Mouse (Mus musculus) heart, postnatal 0 days (tissue): ENCODE measurements around the gene Pon2.

Source experiments
- CTCF ChIP-seq: IDR thresholded peaks from 2 replicates; pipeline ENCODE4 v1.5.1; 2016; ENCODE audit warnings: antibody characterized with exemption, control low read depth, low read depth
- EP300 ChIP-seq: IDR thresholded peaks from 2 replicates; pipeline ENCODE4 v1.6.1; 2016; ENCODE audit warnings: antibody characterized with exemption, low read depth

- TF ChIP-seq CTCF (no peak), EP300 (no peak)
These were observed 5.4 kb downstream of the Pon2 start for GRCm38 (mm10) chr6:5292841-5293240.
